Mouse (Mus musculus) embryo, embryonic 10 days (tissue): ENCODE results near the gene Bri3.
"Not testable (repeated sequence)": the region's sequence is repeated elsewhere in the genome, so short reads cannot be mapped to it uniquely, and the experiment has no call there.

Experiments
- DNase-seq: peaks from one replicate; pipeline ENCODE4 v3.0.0-alpha.2; 2015; ENCODE audit warnings: low spot score

The Bri3 gene

DNA sequence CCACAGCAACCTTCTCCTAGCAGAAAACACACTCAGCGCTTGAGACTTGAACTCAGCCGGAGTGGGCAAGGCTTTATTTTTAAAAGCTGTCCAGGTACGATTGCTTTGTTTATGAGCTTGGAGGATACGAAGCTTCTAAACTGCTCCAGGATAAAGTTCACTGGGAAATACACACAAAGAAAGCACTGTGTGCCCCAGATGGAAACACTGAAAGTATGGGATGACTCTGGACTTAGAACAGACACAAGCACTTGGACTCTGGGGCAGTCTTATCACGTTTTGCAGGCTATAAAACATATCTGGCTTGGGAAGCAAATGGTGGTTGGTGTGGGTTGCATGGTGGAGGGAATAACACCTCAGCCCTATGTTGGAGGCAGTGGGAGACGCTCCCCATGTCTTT, 115.6 kb downstream of the Bri3 start:
- DNase-seq, result no peak

DNA sequence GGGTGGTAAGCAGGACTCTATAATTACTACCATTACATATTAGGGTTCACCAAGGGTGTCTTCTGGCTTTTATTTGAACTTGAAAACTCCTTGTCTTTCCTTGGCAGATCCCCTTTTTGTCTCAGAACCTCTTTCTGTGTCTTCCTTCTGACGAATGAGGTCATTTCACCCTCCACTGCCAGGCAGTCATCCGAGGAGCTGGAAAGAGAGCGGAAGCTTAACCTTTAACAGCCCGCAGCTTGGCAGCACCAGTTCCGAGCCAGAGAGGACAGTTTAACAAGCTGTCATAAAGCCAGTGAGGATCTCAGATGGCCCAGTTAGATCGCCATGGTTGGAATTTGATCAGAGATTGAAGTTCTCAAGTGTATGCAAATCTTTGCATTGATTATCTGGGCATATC, 116.1 kb downstream of the Bri3 start:
- peak; percentile 18 for DNase-seq

GRCm38 (mm10) chr5:144364680-144365357, 120.6 kb downstream of the Bri3 start:
- DNase-seq, result no peak

DNA sequence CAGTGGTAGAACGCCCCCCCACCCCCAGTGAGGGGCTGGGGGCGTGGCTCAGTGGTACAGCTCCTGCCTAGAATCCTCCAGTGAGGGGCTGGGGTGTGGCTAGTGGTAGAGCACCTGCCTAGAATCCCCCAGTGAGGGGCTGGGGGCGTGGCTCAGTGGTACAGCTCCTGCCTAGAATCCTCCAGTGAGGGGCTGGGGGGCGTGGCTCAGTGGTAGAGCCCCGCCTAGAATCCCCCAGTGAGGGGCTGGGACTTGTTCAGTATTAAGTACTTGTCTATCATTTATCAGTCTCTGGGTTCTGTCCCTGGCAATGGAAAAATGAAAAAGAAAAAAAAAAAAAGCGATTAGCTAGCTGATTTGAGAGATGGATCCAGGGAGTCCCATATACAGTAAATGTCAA, 122.3 kb downstream of the Bri3 start:
- not testable (repeated sequence) for DNase-seq

DNA sequence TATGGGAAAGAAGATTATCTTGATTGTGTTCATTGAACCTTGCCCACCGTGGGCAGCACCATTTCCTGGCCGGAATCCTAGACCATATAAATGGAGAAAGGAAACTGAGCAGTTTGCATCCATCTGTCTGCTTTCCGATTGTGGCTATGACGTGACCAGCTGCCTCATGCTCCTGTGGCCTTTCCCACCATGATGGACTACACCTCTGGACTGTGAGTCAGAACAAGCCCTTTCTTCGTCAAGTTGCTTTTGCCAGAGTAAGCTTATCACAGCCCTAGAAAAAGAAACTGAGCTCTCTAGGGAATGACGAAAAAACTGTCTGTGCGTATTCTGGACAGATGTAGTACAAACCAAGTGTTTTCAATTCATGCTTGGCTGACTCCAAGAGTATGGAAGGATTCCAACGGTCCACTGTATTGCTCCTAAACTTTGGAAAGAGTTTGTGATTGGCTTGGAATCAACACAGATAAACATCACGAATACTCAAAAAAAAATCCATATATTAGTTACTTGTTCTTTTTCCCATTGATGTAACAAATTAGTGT, 124.5 kb downstream of the Bri3 start:
- no peak for DNase-seq

DNA sequence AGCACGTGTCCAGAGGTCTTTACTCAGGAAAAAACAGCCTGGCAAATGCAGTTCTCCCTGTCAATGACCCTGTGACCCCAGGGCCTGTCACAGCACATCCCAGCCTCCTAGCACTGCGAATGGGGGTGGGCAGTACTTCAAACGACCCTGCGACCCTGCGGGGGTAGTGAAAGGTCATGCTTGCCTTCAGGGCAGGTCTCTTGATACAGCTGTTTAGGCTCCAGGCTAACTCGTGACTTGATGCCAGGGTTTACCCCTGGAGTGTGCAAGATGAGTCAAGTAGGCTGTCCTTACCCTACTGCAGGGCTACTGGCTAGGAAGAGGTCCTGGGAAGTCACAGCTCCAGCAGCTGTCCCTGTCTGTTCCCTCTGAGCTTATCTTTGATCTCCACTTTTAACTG, 126.7 kb downstream of the Bri3 start:
- peak; percentile 89 for DNase-seq

DNA sequence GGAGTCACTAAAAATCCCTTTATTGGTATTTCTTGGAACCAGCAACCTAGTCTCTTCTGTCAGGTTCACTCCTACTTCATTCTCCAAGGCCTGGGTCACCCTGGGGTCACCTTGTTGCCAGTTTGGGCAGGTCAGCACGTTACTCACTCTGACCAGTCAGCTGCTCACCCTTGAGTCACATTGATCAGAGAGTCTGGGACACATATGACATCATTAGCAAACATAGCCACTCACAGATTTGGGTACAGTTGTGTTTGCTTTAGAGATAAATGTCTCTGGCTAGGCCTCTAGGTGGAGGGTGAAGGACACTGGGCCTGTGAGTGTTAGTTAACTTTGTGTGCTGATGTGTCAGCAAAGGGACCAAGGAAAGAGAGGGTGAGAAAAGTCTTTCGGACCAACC, 127.9 kb downstream of the Bri3 start:
- no peak for DNase-seq

- DNase-seq, result no peak
Measured at GRCm38 (mm10) chr5:144372885-144373284, 128.6 kb downstream of the Bri3 start.

GRCm38 (mm10) chr5:144379431-144379830, 135.2 kb downstream of the Bri3 start:
- no peak for DNase-seq

DNA sequence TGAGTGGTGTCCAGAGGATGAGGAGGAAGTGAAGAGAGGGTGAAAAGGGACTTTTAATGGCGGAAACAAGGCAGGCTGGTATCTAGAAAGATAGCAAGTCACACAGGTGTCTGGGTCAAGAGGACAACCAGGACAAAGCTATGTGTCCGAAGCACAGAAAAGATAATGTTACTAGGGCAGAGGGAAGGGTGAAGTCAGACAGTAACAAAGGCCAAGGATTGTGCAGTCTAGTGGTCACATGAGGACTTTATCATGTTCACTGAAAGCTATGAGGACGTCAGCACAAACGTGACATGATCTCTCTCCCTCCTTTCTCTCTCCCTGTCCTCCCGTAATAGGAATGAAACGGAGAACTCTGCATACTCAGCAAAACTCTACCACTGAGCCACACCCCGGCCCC, 136.5 kb downstream of the Bri3 start:
- no peak for DNase-seq

- DNase-seq, result no peak
Measured at GRCm38 (mm10) chr5:144381782-144382181, 137.5 kb downstream of the Bri3 start.

DNA sequence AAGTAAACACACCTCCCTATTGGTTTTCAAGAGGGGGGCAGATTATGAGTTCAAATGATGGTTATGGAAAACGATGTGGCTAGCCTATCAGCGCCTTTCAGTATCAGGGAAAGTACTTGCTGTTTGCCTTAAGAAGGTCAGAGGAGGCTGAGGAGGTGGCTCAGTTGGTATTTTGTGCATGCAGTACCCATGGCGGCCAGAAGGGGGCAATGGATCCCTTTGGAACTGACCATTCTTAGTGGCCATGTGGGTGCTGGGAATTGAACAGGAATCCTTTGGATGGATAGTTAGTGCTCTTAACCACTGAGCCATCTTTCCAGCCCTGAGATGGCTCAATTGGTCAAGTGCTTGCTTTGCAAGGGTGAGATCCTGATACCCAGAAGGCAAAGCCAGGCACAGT, 139.7 kb downstream of the Bri3 start:
- no peak for DNase-seq

DNA sequence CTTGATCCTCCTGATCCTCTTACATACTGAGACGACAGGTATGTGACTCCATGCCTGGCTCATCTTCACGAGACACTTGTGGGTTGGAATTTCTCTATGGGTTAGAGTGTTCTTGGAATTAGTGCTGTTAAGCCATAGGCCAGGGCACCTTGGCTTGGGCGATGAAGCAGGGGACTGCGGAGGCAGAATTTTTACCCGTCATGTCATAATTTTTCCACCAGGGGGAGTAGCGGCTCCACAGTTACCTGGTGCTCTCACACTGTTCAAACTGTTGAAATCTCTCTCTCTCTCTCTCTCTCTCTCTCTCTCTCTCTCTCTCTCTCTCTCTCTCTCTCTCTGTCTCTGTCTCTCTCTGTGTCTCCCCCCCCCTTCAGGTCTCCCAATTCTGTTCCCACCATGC, 143.6 kb downstream of the Bri3 start:
- peak; percentile 56 for DNase-seq

- DNase-seq, result no peak
Measured at GRCm38 (mm10) chr5:144394142-144394541, 149.9 kb downstream of the Bri3 start.

DNA sequence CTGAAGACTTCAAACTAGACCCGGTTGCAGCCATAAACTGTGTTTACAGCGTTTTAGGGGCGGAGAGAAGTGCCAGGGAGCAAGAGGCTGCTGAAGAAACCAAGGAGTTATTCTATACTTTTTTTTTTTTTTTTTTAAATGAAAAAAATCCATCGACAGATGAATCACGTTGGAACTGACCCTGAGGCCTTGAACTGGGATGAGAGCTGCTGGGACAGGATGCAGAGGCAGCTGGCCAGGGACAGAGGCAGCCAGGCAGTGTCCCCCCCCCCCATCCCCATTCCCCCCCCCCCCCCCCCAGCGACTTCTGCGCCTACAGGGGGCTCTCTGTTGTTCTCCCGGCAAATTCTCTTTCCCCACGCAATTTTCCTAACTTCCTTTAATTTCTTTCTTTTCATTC, 153.3 kb downstream of the Bri3 start:
- DNase-seq, result no peak

DNA sequence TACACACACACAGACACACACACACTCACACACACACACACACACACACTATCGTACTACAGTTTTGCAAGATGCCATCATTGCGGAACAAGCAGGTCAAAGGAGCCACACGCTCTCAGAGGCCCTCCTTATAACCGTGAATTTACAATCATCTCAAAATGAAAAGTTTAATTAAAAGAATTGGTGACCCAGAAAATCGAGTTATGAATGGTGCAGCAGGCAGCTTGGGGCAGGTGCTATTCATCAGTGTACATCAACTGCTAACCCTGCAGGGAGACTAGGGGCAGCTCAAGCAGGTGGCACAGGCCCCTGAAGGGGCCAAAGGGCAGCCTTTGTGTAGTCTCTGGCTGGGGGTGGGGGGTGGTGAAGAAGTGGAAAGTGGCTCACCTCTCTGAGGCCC, 156.6 kb downstream of the Bri3 start:
- DNase-seq, result peak; percentile 7

- DNase-seq, result no peak
Measured at GRCm38 (mm10) chr5:144406256-144406655, 162.0 kb downstream of the Bri3 start.

DNA sequence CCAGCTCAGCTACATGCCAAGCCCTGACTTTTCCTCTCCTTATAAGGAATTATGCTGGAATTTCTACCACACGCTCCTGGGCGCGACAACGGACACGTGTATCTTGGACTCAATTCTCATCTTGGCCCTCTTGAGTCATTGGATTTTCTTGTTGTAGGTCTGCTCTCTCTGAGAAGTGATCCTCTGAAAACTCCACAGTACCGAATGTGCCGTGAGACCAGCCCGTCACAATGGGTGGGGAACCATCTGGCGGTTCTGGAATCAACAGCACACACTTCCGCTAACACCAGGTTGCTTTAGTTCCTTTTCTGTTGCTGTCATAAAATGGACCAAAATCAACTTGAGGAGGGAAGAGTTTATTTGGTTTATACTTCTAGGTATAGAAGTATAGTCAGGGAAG, 166.4 kb downstream of the Bri3 start:
- DNase-seq, result no peak

GRCm38 (mm10) chr5:144411702-144412101, 167.5 kb downstream of the Bri3 start:
- no peak for DNase-seq

GRCm38 (mm10) chr5:144412781-144413180, 168.5 kb downstream of the Bri3 start:
- no peak for DNase-seq

GRCm38 (mm10) chr5:144418456-144418855, 174.2 kb downstream of the Bri3 start:
- no peak for DNase-seq

GRCm38 (mm10) chr5:144420001-144420400, 175.8 kb downstream of the Bri3 start:
- DNase-seq, result no peak

GRCm38 (mm10) chr5:144426697-144427096, 182.5 kb downstream of the Bri3 start:
- no peak for DNase-seq

GRCm38 (mm10) chr5:144427861-144428260, 183.6 kb downstream of the Bri3 start:
- no peak for DNase-seq
